Mouse (Mus musculus) Patski (cell line): ENCODE measurements around the gene Ptgds. TPM values are rescaled to one million over a fixed set of nuclear protein-coding genes. Genes with fewer than 3 reads are reported as not detected.

Source experiments
- ATAC-seq: fragments of 100-300 bp; one replicate; pipeline ENCODE4 v1.8.0; 2021
- CTCF ChIA-PET: fragments of 350-600 bp; sonication (Branson Sonifier 250); formaldehyde crosslinking; loops from one replicate; lab custom pipeline; 2022; ENCODE audit warnings: inconsistent platforms; lab: Charles Lee
- POLR2A ChIA-PET: fragments of 350-600 bp; sonication (Branson Sonifier 250); formaldehyde crosslinking; loops from one replicate; lab custom pipeline; 2022; ENCODE audit warnings: antibody characterized with exemption, inconsistent platforms; lab: Charles Lee
- DNase-seq: peaks from one replicate; pipeline ENCODE4 v3.0.0-alpha.2; 2011; ENCODE audit warnings: low read depth, low spot score
- H3K27me3 ChIP-seq: fragments of 371-371 bp; one replicate; pipeline ENCODE4 v1.5.1; 2021
- CTCF ChIP-seq: fragments of 100-300 bp; IDR thresholded peaks from one replicate; pipeline ENCODE4 v1.5.1; 2021
- in situ Hi-C: fragments of 300-500 bp; cut with MboI; formaldehyde crosslinking; loops from 3 replicates; pipeline ENCODE4 v1.11.1; 2018; ENCODE audit warnings: low pct_unique_long_range_greater_than_20kb, mixed read lengths
- polyA plus RNA-seq: library from polyadenylated mRNA; unstranded; gene quantifications from one replicate; pipeline ENCODE4 v1.2.3, GENCODE M21; 2021

The Ptgds gene
- polyA plus RNA-seq, 1 experiment from 2014 or later, result 33.6 TPM

DNA sequence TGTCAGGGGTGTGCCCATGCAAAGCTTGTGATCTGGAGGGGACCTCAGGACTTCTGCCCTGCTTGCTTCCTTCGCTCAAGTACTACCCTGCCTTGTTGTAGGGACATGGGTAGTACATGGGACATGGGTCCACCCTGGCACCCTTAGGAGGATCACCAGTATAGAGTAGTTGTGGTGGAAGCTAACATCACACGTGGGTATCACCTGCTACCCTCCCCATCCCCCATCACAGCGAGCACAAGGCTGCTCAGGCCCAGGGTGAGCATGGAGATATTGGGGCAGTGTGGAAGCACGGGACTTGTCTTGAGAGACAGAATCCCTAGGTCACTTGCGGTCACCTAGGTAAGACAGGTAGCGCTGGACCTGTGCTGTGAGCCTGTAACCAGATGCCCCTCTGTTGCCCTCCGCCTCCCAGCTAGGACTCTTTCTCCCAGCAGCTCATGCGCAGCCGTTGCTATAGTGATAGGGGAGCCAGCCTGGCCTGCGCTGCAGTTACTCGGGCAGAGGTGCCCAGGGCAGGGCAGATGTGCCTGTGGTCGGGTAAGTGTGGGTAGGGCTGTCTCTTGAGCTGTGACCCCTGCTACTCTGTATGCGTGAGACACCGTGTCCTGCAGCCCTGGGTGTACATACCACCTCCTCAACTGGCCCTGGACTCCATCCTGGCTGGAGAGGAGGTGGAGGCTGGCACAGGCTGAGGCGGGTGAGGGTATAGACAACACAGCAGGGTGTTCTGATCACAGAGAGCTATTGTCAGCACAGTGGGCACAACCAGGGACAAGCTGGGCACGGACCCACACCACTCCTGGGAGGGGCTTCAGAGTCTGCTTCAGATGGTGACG is 39.2 kb downstream of the Ptgds start:
- ATAC-seq (no peak), DNase-seq (no peak)
- no peaks in the 10 kb centered on the region for H3K27me3 ChIP-seq
- CTCF ChIA-PET, result interaction anchor here (1.0 to 1.6 kb wide), 4 partner anchors 9 to 151 kb away, joined by 4 to 10 read pairs (median 5); partner anchors contain the start of gene Ajm1
- no peak for TF ChIP-seq CTCF
- in situ Hi-C loops, result loop anchor here (5.0 kb wide), 2 partner anchors 52 to 122 kb away; no protein-coding TSS in a partner anchor
- POLR2A ChIA-PET, result interaction anchor here (1.3 kb wide), 1 partner anchor 15 kb away, joined by 3 read pairs; no protein-coding TSS in a partner anchor

DNA sequence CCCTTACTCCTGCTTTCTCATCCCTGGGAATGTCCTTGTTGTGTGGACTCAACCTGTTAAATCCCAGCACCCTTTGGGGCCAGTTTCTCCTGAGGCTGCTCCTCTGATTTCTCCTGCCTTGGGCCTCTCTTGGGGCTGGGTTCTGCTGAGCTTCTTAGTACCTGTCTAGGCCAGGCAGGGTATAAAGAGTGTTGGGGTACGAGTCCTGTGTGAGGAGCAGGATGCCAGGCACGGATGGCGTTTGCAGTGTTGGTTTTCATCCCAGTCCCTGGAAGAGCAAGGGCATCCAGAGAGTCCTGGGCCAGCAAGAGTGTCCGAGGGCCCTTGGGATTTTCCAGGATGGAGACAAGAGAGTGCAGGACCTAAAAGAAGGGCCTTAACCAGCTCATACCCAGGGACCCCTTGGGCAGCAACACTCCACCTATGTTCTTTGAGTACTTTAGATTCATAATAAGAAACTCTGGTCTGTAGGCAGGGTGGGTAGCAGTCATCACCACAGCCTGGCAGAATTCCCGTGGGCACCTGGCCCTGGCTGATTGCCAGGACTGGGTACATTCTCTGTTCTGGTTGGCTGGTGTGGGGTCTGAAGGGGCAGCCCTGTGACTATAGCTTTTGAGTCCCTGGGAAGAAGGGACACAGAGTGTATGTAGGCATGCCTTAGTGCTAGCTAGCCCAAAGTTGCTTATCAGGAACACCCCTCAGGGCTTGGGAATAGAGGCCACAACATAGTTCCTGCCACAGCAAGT is 40.2 kb downstream of the Ptgds start:
- H3K27me3 ChIP-seq, result no peaks in the 10 kb centered on the region
- ChIA-PET CTCF (interaction anchor here (1.0 to 1.6 kb wide), 5 partner anchors 8 to 152 kb away, joined by 4 to 10 read pairs (median 4); partner anchors contain the start of gene Ajm1), POLR2A (interaction anchor here (1.0 to 1.3 kb wide), 3 partner anchors 16 to 110 kb away, joined by 3 read pairs; no protein-coding TSS in a partner anchor)
- in situ Hi-C loops, result loop anchor here (5.0 kb wide), 2 partner anchors 53 to 123 kb away; no protein-coding TSS in a partner anchor
- TF ChIP-seq CTCF, result no peak
- ATAC-seq, result no peak
- DNase-seq, result no peak

DNA sequence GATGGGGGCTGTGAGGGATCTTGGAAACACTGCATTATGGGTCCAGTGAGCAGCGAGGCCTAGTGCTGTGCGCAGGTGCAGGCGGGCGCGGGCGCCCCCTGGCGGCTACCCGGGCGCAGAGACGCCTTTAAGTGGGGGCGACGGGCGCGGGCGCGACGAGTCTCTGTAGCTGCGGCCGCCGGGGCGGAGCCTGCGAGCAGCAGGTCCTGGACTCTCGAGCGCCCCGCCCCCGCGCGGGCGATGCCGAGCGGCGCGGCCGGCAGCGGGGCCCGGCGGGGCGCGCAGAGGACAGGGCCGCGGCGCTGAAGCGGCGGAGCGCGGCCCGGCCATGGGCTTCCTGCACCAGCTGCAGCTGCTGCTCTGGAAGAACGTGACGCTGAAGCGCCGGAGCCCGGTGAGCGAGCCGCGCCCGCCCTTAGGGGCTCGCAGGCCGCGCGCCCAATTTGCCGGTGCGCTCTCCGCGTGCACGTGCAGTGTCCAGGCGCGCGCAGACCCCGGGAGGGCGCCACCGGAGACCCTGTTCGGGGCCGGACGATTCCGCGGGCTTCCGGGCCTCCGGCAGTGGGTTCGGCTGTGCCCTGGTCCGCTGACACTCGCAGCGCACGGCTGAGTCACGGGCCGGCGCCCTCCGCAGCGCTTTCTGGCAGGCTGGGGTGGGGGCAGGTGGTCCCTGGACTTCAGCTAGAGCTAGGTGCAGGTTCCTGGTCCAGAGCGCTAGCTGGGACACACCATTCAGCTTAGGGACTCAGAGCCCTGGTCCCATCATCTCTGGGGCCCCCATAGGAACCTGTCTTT is 41.2 kb downstream of the Ptgds start, which contains the start of gene Abca2:
Gene Abca2 (plus strand): TSS at position 262 of the 795 bp plus-strand sequence.
- in situ Hi-C loops, result no loop called here
- H3K27me3 ChIP-seq, result no peaks in the 10 kb centered on the region
- POLR2A ChIA-PET, result interaction anchor here (0.6 to 1.1 kb wide), 4 partner anchors 31 to 143 kb away, joined by 3 to 9 read pairs (median 4); no protein-coding TSS in a partner anchor
- ATAC-seq (peak; percentile 81), DNase-seq (peak; percentile 42)
- TF ChIP-seq CTCF, result no peak
- CTCF ChIA-PET, result interaction anchor here (0.6 to 1.4 kb wide), 7 partner anchors 12 to 153 kb away, joined by 3 to 6 read pairs (median 3); partner anchors contain the start of gene Ajm1

DNA sequence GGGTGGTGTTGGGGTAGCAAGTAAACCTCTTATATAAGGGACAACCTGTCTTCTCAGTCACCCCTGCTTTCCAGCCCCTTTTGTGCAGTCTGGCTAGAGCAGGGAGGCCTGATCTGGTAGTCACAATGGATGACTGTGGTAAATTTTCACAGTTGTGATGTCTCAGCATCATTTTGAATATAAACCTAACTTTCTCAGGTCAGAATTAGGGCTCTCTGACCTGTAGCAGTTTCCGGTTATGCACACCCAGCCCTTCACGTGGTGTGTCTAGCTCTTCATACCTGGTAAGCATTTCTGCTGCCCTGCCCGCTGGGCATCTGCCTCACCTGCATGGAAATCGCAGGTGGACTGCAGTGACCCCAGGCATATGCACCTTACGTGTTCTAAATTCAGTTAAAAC is 42.6 kb downstream of the Ptgds start:
- no peak for TF ChIP-seq CTCF
- in situ Hi-C loops, result no loop called here
- ChIA-PET CTCF (interaction anchor here (0.8 to 1.5 kb wide), 11 partner anchors 9 to 69 kb away, joined by 3 to 6 read pairs (median 3); no protein-coding TSS in a partner anchor), POLR2A (no interaction called here)
- no peak for DNase-seq
- no peak for ATAC-seq
- H3K27me3 ChIP-seq, result no peaks in the 10 kb centered on the region

DNA sequence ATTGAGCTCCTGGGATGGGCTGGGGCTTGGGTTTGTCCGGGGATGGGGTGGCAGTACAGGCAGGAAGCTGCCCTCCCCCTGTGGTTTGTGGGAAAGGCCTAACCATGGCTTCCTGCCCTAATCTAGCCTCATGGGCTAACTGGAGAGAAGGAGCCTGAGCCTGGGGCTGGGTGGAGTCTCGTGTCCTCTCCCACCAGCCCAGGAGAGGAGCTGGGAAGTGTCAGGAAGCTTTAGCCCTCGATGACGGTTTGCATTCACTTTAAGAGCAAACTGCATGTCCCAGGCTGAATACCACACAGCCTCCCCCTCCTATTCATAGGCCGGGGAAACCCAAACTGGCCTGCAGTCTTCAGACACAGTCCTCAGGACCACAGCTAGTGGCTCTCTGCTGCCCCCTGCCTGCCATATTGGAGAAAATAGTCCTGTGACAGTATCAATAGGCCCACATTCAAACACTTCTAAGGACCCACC is 43.1 kb downstream of the Ptgds start:
- CTCF ChIA-PET, result interaction anchor here (0.7 to 1.7 kb wide), 13 partner anchors 9 to 70 kb away, joined by 3 to 6 read pairs (median 4); no protein-coding TSS in a partner anchor
- POLR2A ChIA-PET, result no interaction called here
- no peak for DNase-seq
- ATAC-seq, result no peak
- H3K27me3 ChIP-seq, result no peaks in the 10 kb centered on the region
- in situ Hi-C loops, result no loop called here
- no peak for TF ChIP-seq CTCF

DNA sequence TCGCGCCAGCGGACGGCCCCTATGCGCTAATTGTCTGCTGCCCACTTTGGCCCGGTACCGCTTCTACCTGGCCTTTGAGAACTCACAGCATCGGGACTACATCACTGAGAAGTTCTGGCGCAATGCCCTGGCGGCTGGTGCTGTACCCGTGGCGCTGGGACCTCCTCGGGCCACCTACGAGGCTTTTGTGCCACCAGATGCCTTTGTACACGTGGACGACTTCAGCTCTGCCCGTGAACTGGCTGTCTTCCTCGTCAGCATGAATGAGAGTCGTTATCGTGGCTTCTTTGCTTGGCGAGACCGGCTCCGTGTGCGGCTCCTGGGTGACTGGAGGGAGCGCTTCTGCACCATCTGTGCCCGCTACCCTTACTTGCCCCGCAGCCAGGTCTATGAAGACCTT is 44.4 kb downstream of the Ptgds start:
- ChIA-PET POLR2A (no interaction called here), CTCF (interaction anchor here (1.7 kb wide), 1 partner anchor 58 kb away, joined by 6 read pairs; no protein-coding TSS in a partner anchor)
- DNase-seq (no peak), ATAC-seq (no peak)
- H3K27me3 ChIP-seq, result no peaks in the 10 kb centered on the region
- no peak for TF ChIP-seq CTCF
- in situ Hi-C loops, result no loop called here

DNA sequence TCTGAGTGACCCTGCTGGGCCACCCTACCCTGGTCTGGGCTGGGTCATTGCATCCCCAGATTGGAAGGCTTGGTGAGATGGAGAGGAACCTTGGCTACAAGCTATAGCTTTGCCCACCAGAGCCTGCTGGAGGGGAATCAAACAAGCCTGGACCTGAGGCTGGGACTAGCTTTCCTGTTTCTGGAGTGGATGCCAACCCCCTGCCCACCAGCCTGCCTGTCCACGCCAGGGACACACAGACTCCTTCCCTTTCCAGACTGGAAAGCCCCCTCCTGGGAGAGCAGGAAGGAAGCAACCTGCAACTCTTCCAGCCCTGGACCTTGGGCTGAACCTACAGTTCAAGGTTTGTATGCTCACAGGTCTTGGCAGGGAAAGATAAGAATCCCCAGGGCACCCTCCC is 46.2 kb downstream of the Ptgds start:
- TF ChIP-seq CTCF, result no peak
- ATAC-seq (no peak), DNase-seq (no peak)
- in situ Hi-C loops, result no loop called here
- ChIA-PET POLR2A (interaction anchor here (0.5 to 1.0 kb wide), 2 partner anchors 10 to 78 kb away, joined by 3 read pairs; no protein-coding TSS in a partner anchor), CTCF (interaction anchor here (0.9 to 3.7 kb wide), 4 partner anchors 46 to 74 kb away, joined by 3 to 36 read pairs (median 8); no protein-coding TSS in a partner anchor)
- no peaks in the 10 kb centered on the region for H3K27me3 ChIP-seq

DNA sequence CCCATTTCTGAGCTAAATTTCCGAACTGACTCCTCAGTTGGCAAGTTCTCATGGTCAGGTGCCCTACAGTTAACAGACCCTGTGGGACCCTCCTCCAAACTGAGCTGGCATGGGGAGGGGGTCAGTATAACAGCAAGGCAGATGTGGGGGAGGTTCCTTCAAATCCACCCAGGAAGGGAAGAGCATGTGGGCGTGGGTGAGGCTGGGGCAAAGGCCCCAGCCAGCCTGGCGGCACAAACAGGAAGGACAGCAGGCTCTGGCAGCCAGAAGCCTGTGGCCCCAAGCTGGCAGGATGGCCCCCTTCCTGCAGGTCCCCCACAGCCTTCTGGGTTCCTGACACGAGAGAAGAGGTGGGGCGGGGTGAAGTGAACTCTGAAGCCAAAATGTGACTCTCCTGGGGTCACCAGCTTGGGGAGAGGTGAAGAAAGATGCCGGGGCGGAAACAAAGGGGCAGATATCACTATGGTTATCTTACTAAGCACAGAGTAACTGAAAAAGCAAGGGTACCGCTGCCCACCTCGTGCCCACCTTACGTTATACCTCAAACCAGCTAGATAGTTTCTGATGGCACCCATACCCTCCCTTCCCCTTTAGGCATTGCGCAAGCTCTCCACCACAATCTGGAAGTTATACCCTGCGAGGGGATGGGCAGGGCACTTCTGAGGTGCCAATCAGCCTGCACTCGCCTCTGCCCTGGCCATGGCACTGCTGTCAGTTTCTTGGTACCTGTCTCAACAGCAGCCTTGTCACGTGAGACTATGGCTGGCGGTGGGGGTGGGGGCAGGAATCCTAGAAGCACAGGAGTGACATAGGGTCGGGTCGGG is 47.0 kb downstream of the Ptgds start, which contains the start of gene Fut7:
Gene Fut7 (plus strand): TSS at position 681 of the 824 bp plus-strand sequence.
- no peak for DNase-seq
- in situ Hi-C loops, result no loop called here
- CTCF ChIA-PET, result interaction anchor here (0.6 to 3.7 kb wide), 13 partner anchors 8 to 75 kb away, joined by 3 to 36 read pairs (median 3); partner anchors contain the start of gene Clic3
- H3K27me3 ChIP-seq, result no peaks in the 10 kb centered on the region
- ATAC-seq, result no peak
- no peak for TF ChIP-seq CTCF
- POLR2A ChIA-PET, result interaction anchor here (1.0 kb wide), 1 partner anchor 9 kb away, joined by 3 read pairs; no protein-coding TSS in a partner anchor
